Mouse (Mus musculus) Patski (cell line): Measurements from ENCODE around the gene Hes2. TPM values are rescaled to one million over a fixed set of nuclear protein-coding genes. Genes with fewer than 3 reads are reported as not detected.

Experiments
- ATAC-seq: fragments of 100-300 bp; one replicate; pipeline ENCODE4 v1.8.0; 2021
- CTCF ChIA-PET: fragments of 350-600 bp; sonication (Branson Sonifier 250); formaldehyde crosslinking; loops from one replicate; lab custom pipeline; 2022; ENCODE audit warnings: inconsistent platforms; lab: Charles Lee
- POLR2A ChIA-PET: fragments of 350-600 bp; sonication (Branson Sonifier 250); formaldehyde crosslinking; loops from one replicate; lab custom pipeline; 2022; ENCODE audit warnings: antibody characterized with exemption, inconsistent platforms; lab: Charles Lee
- DNase-seq: peaks from one replicate; pipeline ENCODE4 v3.0.0-alpha.2; 2011; ENCODE audit warnings: low read depth, low spot score
- H3K27me3 ChIP-seq: fragments of 371-371 bp; one replicate; pipeline ENCODE4 v1.5.1; 2021
- CTCF ChIP-seq: fragments of 100-300 bp; IDR thresholded peaks from one replicate; pipeline ENCODE4 v1.5.1; 2021
- in situ Hi-C: fragments of 300-500 bp; cut with MboI; formaldehyde crosslinking; loops from 3 replicates; pipeline ENCODE4 v1.11.1; 2018; ENCODE audit warnings: low pct_unique_long_range_greater_than_20kb, mixed read lengths
- polyA plus RNA-seq: library from polyadenylated mRNA; unstranded; gene quantifications from one replicate; pipeline ENCODE4 v1.2.3, GENCODE M21; 2021

Hes2 gene
- polyA plus RNA-seq, 1 experiment from 2014 or later, result not detected

DNA sequence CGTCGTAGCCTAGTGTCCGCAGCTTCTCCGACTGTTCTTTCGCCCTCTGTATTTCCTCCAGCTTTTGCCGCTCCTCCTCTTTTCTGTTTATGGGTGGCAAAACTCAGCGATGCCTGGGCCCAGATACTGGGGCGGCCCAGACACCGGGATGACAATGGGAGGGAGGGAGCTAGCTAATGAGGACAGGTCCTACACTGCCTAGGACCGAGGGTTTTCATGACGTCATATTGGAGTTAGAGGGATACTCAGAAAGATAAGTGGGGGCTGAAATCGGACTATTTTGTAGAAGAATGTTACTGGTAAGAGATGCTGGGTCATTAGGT, 37.5 kb upstream of the Hes2 start:
- ChIA-PET CTCF (interaction anchor here (1.2 to 2.5 kb wide), 2 partner anchors 13 to 16 kb away, joined by 3 to 7 read pairs; no protein-coding TSS in a partner anchor), POLR2A (no interaction called here)
- DNase-seq (no peak), ATAC-seq (no peak)
- no peaks in the 10 kb centered on the region for H3K27me3 ChIP-seq
- in situ Hi-C loops, result no loop called here
- TF ChIP-seq CTCF, result no peak

DNA sequence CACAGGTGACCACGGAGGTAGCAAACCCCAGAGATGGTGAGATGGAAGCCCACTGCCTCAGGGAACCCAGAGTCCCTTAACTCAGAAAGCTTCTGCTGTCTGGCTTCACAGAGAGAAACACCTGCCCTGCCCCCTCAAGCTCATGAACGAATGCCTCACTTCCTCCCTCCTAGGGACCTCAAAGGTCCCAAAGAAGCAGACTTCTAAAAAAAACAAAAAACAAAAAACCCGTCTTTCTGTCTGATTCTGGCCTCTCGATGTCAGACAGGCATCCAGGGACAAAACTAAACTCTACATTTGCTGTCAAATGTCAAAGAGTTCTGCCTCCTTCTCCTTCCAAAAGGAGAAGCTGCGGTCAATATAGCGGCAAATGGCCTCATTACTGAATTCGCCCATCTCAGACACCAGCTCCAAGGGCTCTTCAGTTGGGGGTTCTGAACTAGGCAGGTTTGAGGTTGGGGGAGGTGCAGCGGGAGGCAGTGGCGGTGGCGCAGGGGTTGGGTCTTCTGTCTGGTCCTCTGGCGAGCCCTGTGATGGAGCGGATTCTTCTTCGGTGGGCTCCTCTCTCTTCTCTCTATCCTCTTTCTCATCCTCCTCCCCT, 34.2 kb upstream of the Hes2 start:
- ATAC-seq (no peak), DNase-seq (no peak)
- in situ Hi-C loops, result no loop called here
- ChIA-PET CTCF (interaction anchor here (1.3 to 1.8 kb wide), 2 partner anchors 11 to 22 kb away, joined by 3 to 4 read pairs; no protein-coding TSS in a partner anchor), POLR2A (interaction anchor here (0.6 kb wide), 1 partner anchor 1788 kb away, joined by 3 read pairs; no protein-coding TSS in a partner anchor)
- no peaks in the 10 kb centered on the region for H3K27me3 ChIP-seq
- TF ChIP-seq CTCF, result no peak

DNA sequence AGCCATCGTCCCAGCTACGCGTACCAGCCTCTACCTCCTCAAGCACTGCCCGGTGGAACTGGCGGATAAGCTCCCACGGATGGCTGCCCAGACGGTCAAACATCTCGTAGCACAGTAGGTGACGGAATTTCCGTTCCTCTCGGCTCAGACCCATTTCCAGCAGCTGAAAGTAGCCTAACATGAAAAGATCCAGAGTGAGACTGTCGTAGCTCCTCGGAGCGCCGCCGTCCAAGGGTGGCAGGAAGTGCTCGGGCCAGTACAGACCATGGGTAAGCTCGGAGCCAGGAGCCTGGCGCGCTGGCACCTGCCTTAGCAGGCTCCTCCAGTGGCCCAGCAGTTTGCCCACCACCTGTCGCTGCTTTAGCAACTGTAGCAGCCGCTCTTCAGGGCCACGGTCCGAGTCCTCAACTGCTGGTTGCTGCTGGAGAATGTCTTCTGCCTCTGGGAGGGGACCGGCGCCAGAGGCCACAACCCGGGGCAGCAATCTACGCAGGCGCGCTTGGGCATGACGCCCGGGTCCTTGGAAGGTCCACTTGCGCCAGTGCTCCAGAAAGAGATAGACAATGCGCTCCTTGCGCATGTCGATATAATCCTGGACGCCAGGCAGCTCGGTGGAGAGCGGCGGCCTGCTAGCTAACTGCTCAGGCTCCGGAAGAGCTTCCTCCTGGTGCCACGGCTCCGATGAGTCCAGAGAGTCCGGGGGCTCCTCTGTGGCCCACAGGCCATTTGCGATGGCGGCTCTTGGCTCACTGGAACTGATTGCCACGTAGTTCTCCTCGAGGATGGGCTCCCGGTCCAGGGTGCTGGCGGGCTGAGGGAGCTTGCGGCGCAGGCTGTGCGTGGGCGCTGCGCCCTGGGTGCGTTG, 33.3 kb upstream of the Hes2 start:
- in situ Hi-C loops, result no loop called here
- ChIA-PET CTCF (interaction anchor here (1.3 to 1.8 kb wide), 2 partner anchors 10 to 23 kb away, joined by 3 to 4 read pairs; no protein-coding TSS in a partner anchor), POLR2A (no interaction called here)
- no peaks in the 10 kb centered on the region for H3K27me3 ChIP-seq
- DNase-seq, result no peak
- no peak for TF ChIP-seq CTCF
- ATAC-seq, result no peak

DNA sequence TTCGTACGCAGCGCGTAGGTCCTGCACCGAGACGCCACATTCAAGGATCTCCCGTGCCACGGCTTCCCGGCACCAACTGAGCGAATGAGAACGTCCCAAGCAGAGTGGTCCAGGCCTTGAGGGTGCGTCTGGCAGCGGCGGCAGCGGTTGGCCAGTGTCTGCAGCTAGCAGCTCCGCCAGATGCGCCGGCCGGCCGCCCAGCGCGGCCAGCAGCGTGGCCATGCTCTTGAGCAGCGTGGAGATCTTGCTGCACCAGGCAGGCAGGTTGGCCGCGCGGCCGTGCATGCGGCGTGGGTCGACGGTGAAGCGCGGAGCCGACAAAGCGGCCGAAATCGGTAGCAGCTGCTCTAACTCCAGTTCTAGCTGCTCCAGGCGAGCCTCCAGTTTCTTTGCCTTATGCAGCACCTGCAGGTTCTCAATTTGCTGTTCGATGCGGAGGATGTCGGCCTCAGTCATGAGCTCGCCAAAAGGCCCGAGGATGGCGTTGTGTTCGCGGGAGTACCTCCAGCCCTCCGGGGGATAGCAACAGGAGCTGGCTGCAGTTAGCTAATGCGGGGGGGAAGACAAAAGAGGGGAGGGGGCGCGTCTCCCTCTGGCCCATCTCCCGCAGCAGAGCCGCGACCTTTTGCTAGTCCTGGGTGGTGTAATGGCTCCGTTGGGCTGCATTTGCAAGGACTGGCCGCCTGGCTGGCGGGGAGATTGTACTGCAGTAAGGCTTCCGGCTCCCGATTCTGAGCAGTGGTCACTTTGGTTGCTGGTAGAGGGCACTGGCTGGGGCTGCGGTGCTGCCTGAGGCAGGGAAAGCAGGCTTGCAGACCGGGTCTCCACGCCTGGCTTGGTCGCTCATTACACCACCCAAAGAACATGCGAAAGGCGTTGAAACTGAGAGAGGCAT, 32.4 kb upstream of the Hes2 start:
- in situ Hi-C loops, result no loop called here
- no peak for ATAC-seq
- ChIA-PET POLR2A (no interaction called here), CTCF (interaction anchor here (1.8 kb wide), 1 partner anchor 24 kb away, joined by 4 read pairs; no protein-coding TSS in a partner anchor)
- H3K27me3 ChIP-seq, result peaks cover 4% of the 10 kb centered on the region
- no peak for DNase-seq
- TF ChIP-seq CTCF, result no peak

DNA sequence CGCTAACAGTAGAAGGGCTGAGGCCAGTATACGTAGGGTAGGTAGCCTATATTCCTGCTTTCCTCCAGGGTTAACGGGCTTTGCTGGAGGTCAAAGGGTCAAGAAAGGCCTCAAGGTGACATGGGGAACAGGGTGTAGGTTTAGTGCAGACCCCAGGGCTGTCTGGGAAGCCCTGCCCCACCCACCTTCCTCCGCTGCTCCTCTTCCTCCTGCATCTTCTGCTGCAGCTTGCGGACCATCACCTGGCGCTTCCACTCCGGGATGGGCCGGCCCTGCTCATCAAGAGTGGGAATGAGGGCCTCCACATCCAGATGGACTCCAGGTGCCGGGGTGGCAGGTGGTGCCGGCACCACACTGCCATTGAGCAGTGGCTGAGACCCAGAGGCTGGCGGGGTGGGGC, 30.8 kb upstream of the Hes2 start:
- in situ Hi-C loops, result no loop called here
- H3K27me3 ChIP-seq, result peaks cover 8% of the 10 kb centered on the region
- ChIA-PET POLR2A (interaction anchor here (0.7 kb wide), 1 partner anchor 114 kb away, joined by 4 read pairs; no protein-coding TSS in a partner anchor), CTCF (interaction anchor here (1.0 kb wide), 1 partner anchor 11 kb away, joined by 3 read pairs; no protein-coding TSS in a partner anchor)
- DNase-seq (no peak), ATAC-seq (no peak)
- no peak for TF ChIP-seq CTCF

DNA sequence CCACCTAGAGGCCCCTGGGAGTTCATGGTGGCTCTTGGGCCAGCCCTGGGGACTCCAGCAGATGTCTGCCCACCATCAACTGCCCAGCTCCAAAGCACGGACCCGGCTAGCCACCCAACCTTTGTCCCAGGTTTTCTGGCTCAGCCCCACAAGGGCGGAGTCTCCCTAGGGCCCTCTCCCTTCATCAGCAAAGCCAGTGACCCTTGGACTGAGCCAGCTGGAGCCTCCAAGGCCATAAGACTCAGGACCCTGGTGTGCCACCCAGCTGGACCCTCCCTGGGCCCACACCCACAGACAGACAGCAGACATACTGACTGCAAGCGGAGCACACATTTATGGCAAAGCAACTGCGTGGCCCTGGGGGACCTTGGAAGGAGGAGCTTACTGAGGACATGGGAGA, 29.9 kb upstream of the Hes2 start:
- in situ Hi-C loops, result no loop called here
- ChIA-PET CTCF (no interaction called here), POLR2A (no interaction called here)
- DNase-seq (no peak), ATAC-seq (no peak)
- H3K27me3 ChIP-seq, result peaks cover 8% of the 10 kb centered on the region
- no peak for TF ChIP-seq CTCF

DNA sequence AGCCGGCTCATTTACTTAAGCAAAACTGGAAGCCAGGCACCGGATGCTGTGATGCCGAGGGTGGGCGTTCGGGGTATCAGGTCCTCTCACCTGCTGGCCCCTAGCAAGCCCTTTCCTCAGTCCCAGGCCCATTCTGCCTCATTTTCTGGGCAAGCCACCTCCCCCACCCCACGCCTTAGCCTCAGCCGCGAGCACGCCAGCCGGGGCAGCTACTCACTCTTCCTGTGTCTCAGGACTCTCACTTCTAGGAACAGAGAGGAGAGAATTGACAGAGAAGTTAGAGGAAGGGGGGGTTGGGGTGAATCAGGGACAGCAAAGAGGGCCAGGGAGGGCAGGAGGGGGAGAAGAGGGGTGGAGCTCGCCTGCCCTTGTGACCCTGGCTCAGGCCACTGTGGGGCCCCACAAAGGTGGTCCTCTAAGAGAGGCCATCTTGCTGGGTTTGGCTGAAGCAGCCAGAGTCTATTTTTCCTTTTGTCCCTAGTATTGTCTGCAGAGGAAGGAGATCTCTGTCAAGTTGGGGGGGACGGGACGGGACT, 29.2 kb upstream of the Hes2 start:
- DNase-seq (no peak), ATAC-seq (no peak)
- POLR2A ChIA-PET, result no interaction called here
- H3K27me3 ChIP-seq, result peaks cover 8% of the 10 kb centered on the region
- in situ Hi-C loops, result no loop called here
- CTCF ChIA-PET, result no interaction called here
- TF ChIP-seq CTCF, result no peak

DNA sequence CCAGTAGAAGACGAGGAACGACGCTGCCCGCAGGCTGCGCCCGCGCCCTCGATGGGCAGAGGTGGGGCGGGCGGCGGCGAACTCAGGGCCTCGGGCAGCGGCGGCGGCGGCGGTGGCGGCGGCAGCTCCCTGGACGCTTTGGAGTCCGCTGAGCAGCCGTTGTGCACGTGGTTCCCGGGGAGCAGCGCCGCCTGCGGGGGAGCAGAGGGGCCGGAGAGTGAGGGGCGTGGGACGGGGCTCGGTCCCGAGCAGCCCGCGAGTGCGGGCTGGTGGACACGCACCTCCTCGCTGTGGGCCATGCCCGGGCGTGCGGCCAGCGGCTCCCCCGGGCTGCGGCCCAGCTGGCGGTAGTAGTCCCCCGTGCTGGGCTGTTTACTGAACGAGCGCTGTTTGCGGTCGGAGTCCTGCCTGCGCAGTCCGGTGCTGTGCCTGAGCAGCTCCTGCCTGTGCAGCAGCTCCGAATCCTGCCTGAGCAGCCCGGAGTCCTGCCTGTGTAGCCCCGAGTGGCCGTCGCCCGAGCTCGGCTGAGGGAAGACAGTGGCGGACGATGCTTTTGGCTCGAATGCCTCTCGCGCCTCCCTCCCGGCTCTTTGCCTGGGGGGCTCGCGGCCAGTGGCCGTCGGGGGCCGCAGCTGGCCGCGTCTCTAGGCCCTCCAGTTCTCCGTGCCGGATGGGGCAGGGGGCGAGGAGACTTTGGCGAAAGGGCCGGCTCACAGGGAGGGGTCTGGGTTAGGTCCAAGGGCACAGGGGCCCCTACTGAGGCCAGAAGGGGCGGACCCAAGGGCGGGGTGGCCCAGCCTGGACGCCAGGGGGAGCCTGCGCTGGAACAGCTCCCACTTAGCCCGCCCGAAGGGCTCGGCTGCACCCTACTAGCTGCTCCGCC, 27.7 kb upstream of the Hes2 start:
- no peak for DNase-seq
- ChIA-PET CTCF (interaction anchor here (1.2 kb wide), 1 partner anchor 9 kb away, joined by 3 read pairs; no protein-coding TSS in a partner anchor), POLR2A (no interaction called here)
- H3K27me3 ChIP-seq, result peaks cover 8% of the 10 kb centered on the region
- ATAC-seq, result peak; percentile 29
- no peak for TF ChIP-seq CTCF
- in situ Hi-C loops, result no loop called here
